In the genomic region with DNA sequence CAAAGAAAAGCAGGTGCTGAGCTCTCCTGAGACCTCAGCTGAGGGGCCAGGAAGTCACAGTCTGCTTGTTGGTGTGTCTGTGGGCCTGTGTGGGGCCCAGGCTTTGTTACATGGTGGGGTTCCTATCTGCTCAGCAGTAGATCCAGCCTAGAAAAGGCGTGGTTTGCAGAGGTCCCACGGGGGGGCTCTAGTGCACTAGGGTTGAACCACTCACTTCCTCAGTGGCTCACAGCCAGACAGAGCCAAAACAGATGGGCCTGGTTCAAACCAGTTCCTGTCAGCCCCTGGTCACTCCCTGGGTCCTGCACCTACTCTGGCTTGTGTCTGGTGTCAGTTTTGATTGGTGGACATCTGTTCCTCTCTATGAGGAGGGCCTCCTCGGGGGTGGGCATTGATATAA, we compare ENCODE assay signal across 8 mouse cellular contexts.
A peak's percentile ranks its signal among the peaks of the same experiment; 100 is the strongest.
DNase-seq lines count a peak whose midpoint lies in the region; ATAC-seq and TF ChIP-seq lines count a peak whose summit lies in the region.

No protein-coding gene starts in this region.

- no peak overlapping the region for H3K9ac ChIP-seq in forebrain, embryonic 12.5 days
- no peak overlapping the region for H3K9ac ChIP-seq in forebrain, postnatal 0 days
- H3K9ac ChIP-seq in CH12.LX (ENCODE audit: insufficient read depth, low read depth): no peak overlapping the region
- no peak overlapping the region for H3K9ac ChIP-seq in embryonic facial prominence, embryonic 13.5 days
- H3K9ac ChIP-seq in hindbrain, embryonic 12.5 days: no peak overlapping the region
- no peak overlapping the region for H3K9ac ChIP-seq in limb, embryonic 12.5 days (replicated peaks)
- no peak overlapping the region for H3K9ac ChIP-seq in neural tube, embryonic 13.5 days

- 34% methylated on average over 3 of the region's 3 CpGs for WGBS in forebrain, embryonic 12.5 days
- WGBS in forebrain, postnatal 0 days: 34% methylated on average over 3 of the region's 3 CpGs
- WGBS in embryonic facial prominence, embryonic 13.5 days: 21% methylated on average over 3 of the region's 3 CpGs
- 34% methylated on average over 3 of the region's 3 CpGs for WGBS in hindbrain, embryonic 12.5 days
- 4% methylated on average over 3 of the region's 3 CpGs for WGBS in limb, embryonic 12.5 days
- WGBS in neural tube, embryonic 13.5 days: 28% methylated on average over 3 of the region's 3 CpGs

- no peak overlapping the region for H3K4me2 ChIP-seq in forebrain, embryonic 12.5 days
- no peak overlapping the region for H3K4me2 ChIP-seq in forebrain, postnatal 0 days (ENCODE audit: low read depth)
- 0 out of 2 replicates have a peak overlapping the region, but pooled peaks have one; percentile 18 for H3K4me2 ChIP-seq in CH12.LX (ENCODE audit: insufficient read depth, low read depth, poor library complexity, severe bottlenecking)
- no peak overlapping the region for H3K4me2 ChIP-seq in embryonic facial prominence, embryonic 13.5 days
- no peak overlapping the region for H3K4me2 ChIP-seq in hindbrain, embryonic 12.5 days (replicated peaks)
- no peak overlapping the region for H3K4me2 ChIP-seq in limb, embryonic 12.5 days
- H3K4me2 ChIP-seq in neural tube, embryonic 13.5 days: no peak overlapping the region

- dilution Hi-C loops in CH12.LX (cut with MboI; ENCODE audit: extremely low pct_ligation_motif_present, extremely low pct_unique_long_range_greater_than_20kb, low sequenced_read_pairs): no loop called here

- peaks cover 48% of the 10 kb centered on the region for H3K27me3 ChIP-seq in forebrain, embryonic 12.5 days
- H3K27me3 ChIP-seq in forebrain, postnatal 0 days (ENCODE audit: insufficient read depth, low read length): peaks cover 4% of the 10 kb centered on the region; the same call in 1 of the 2 replicates
- H3K27me3 ChIP-seq in CH12.LX (replicated peaks): peaks cover 11% of the 10 kb centered on the region
- H3K27me3 ChIP-seq in embryonic facial prominence, embryonic 13.5 days: peaks cover 11% of the 10 kb centered on the region; the same call in 1 of the 2 replicates
- H3K27me3 ChIP-seq in hindbrain, embryonic 12.5 days: peaks cover 21% of the 10 kb centered on the region
- H3K27me3 ChIP-seq in limb, embryonic 12.5 days: peaks cover 28% of the 10 kb centered on the region
- peaks cover 29% of the 10 kb centered on the region for H3K27me3 ChIP-seq in neural tube, embryonic 13.5 days

- peaks cover 21% of the 10 kb centered on the region for H3K4me1 ChIP-seq in forebrain, embryonic 12.5 days
- H3K4me1 ChIP-seq in forebrain, postnatal 0 days (ENCODE audit: insufficient read depth): no peaks in the 10 kb centered on the region
- H3K4me1 ChIP-seq in CH12.LX (ENCODE audit: control insufficient read depth in 1 of 2, insufficient read depth in 2 of 2): peaks cover 29 to 57% of the 10 kb centered on the region in 2 experiments
- peaks cover 38% of the 10 kb centered on the region for H3K4me1 ChIP-seq in embryonic facial prominence, embryonic 13.5 days
- peaks cover 14% of the 10 kb centered on the region for H3K4me1 ChIP-seq in hindbrain, embryonic 12.5 days
- H3K4me1 ChIP-seq in limb, embryonic 12.5 days (replicated peaks): peaks cover 27% of the 10 kb centered on the region
- H3K4me1 ChIP-seq in neural tube, embryonic 13.5 days (replicated peaks): peaks cover 14% of the 10 kb centered on the region

- H3K27ac ChIP-seq in forebrain, embryonic 12.5 days: no peak overlapping the region
- no peak overlapping the region for H3K27ac ChIP-seq in forebrain, postnatal 0 days (ENCODE audit: low read depth, low read length)
- no peak overlapping the region for H3K27ac ChIP-seq in CH12.LX (ENCODE audit: insufficient read depth, low read depth)
- no peak overlapping the region; the same call in 1 of the 2 replicates for H3K27ac ChIP-seq in embryonic facial prominence, embryonic 13.5 days
- no peak overlapping the region for H3K27ac ChIP-seq in hindbrain, embryonic 12.5 days
- H3K27ac ChIP-seq in limb, embryonic 12.5 days: no peak overlapping the region
- no peak overlapping the region for H3K27ac ChIP-seq in neural tube, embryonic 13.5 days (replicated peaks)

- DNase-seq in forebrain, postnatal 0 days: no peak
- peak; percentile 96 for DNase-seq in CH12.LX (ENCODE audit: extremely low read depth)
- DNase-seq in thymus, postnatal 10 days (ENCODE audit: low spot score in 2 of 2): peak; percentile 89 to 94

- in situ Hi-C loops in CH12.LX (cut with MboI; ENCODE audit: low pct_ligation_motif_present, low pct_unique_long_range_greater_than_20kb, low sequenced_read_pairs): loop anchor here (25.0 kb wide), 1 partner anchor 233 kb away; no protein-coding TSS in a partner anchor

- ATAC-seq in forebrain, embryonic 12.5 days (ENCODE audit: low FRiP score): 0 out of 2 replicates have a peak, but pooled peaks have one; percentile 11
- no peak for ATAC-seq in forebrain, postnatal 0 days
- peak; percentile 52 for ATAC-seq in embryonic facial prominence, embryonic 13.5 days (ENCODE audit: insufficient number of reproducible peaks, insufficient read depth, low FRiP score, low TSS enrichment, low read depth)
- ATAC-seq in hindbrain, embryonic 12.5 days (ENCODE audit: low FRiP score): peak; percentile 43; the same call in 1 of the 2 replicates
- peak; percentile 48 for ATAC-seq in limb, embryonic 12.5 days (ENCODE audit: insufficient number of reproducible peaks, insufficient read depth, low FRiP score, low TSS enrichment, low read depth)
- ATAC-seq in neural tube, embryonic 13.5 days (ENCODE audit: low read depth): peak; percentile 68

- H3K4me3 ChIP-seq in forebrain, embryonic 12.5 days (replicated peaks): no peak overlapping the region
- H3K4me3 ChIP-seq in forebrain, postnatal 0 days (ENCODE audit: low read depth, low read length): no peak overlapping the region
- no peak overlapping the region for H3K4me3 ChIP-seq in CH12.LX (replicated peaks in 1 of 3; ENCODE audit: low read depth in 2 of 3, low read length in 2 of 3, poor library complexity in 1 of 3)
- no peak overlapping the region for H3K4me3 ChIP-seq in embryonic facial prominence, embryonic 13.5 days
- no peak overlapping the region for H3K4me3 ChIP-seq in hindbrain, embryonic 12.5 days
- no peak overlapping the region for H3K4me3 ChIP-seq in limb, embryonic 12.5 days (replicated peaks)
- no peak overlapping the region for H3K4me3 ChIP-seq in neural tube, embryonic 13.5 days

- no peaks in the 10 kb centered on the region for H3K79me2 ChIP-seq in CH12.LX (replicated peaks; ENCODE audit: control insufficient read depth, extremely low read depth, insufficient read depth, poor library complexity, severe bottlenecking)

- no peaks in the 10 kb centered on the region for H3K9me3 ChIP-seq in forebrain, embryonic 12.5 days
- no peaks in the 10 kb centered on the region for H3K9me3 ChIP-seq in forebrain, postnatal 0 days (ENCODE audit: low read length)
- H3K9me3 ChIP-seq in CH12.LX (replicated peaks; ENCODE audit: low read length): peaks cover 18% of the 10 kb centered on the region
- H3K9me3 ChIP-seq in embryonic facial prominence, embryonic 13.5 days: no peaks in the 10 kb centered on the region
- no peaks in the 10 kb centered on the region for H3K9me3 ChIP-seq in hindbrain, embryonic 12.5 days (replicated peaks)
- peaks cover 3% of the 10 kb centered on the region; the same call in 1 of the 2 replicates for H3K9me3 ChIP-seq in limb, embryonic 12.5 days
- no peaks in the 10 kb centered on the region for H3K9me3 ChIP-seq in neural tube, embryonic 13.5 days

- TF ChIP-seq POLR2A in CH12.LX (IDR thresholded peaks at IDR 0.05; ENCODE audit: low read depth, low read length): no peak

- peak; percentile 61; the same call in 1 of the 2 replicates for TF ChIP-seq EP300 in CH12.LX (IDR thresholded peaks at IDR 0.05; ENCODE audit: low read length)

- no peaks in the 10 kb centered on the region for H3K36me3 ChIP-seq in forebrain, embryonic 12.5 days (replicated peaks)
- H3K36me3 ChIP-seq in forebrain, postnatal 0 days (ENCODE audit: insufficient read depth): no peaks in the 10 kb centered on the region
- H3K36me3 ChIP-seq in CH12.LX (replicated peaks in 1 of 2; ENCODE audit: control insufficient read depth in 1 of 2, insufficient read depth in 1 of 2, low read length in 1 of 2): no peaks in the 10 kb centered on the region
- H3K36me3 ChIP-seq in embryonic facial prominence, embryonic 13.5 days: no peaks in the 10 kb centered on the region
- no peaks in the 10 kb centered on the region for H3K36me3 ChIP-seq in hindbrain, embryonic 12.5 days
- no peaks in the 10 kb centered on the region for H3K36me3 ChIP-seq in limb, embryonic 12.5 days
- H3K36me3 ChIP-seq in neural tube, embryonic 13.5 days: no peaks in the 10 kb centered on the region

- no peak for TF ChIP-seq CTCF in forebrain, postnatal 0 days (IDR thresholded peaks at IDR 0.05; ENCODE audit: low read depth)
- TF ChIP-seq CTCF in CH12.LX (conservative IDR thresholded peaks at IDR 0.05 in 1 of 2, IDR thresholded peaks at IDR 0.05 in 1 of 2; ENCODE audit: low read depth in 2 of 2, low read length in 2 of 2): peak in 1 of 2 experiments; percentile 61; a peak in 2 of 4 replicates

- TF ChIP-seq RAD21 in CH12.LX (IDR thresholded peaks at IDR 0.05; ENCODE audit: low read depth, low read length): peak; percentile 67

TF ChIP-seq in CH12.LX, 34 proteins besides CTCF, POLR2A, EP300 and RAD21:
- TF ChIP-seq ETS1 (conservative IDR thresholded peaks at IDR 0.05; ENCODE audit: low read depth, low read length) (peak; percentile 44), BHLHE40 (IDR thresholded peaks at IDR 0.05; ENCODE audit: low read depth, low read length) (peak; percentile 44; the same call in 1 of the 2 replicates), ZNF384 (IDR thresholded peaks at IDR 0.05; ENCODE audit: low read depth, low read length) (no peak), MXI1 (IDR thresholded peaks at IDR 0.05; ENCODE audit: low read depth, low read length) (no peak), GABPA (IDR thresholded peaks at IDR 0.05; ENCODE audit: insufficient replicate concordance, low read depth, low read length) (no peak), SMC3 (IDR thresholded peaks at IDR 0.05; ENCODE audit: low read depth, low read length) (peak; percentile 43), ZMIZ1 (IDR thresholded peaks at IDR 0.05; ENCODE audit: low read depth, low read length) (no peak), ELF1 (IDR thresholded peaks at IDR 0.05; ENCODE audit: low read depth, low read length) (peak; percentile 51), IRF4 (IDR thresholded peaks at IDR 0.05; ENCODE audit: low read depth, low read length) (peak; percentile 45), PAX5 (IDR thresholded peaks at IDR 0.05; ENCODE audit: low read length) (no peak), UBTF (IDR thresholded peaks at IDR 0.05; ENCODE audit: low read depth, low read length) (no peak), TCF12 (IDR thresholded peaks at IDR 0.05; ENCODE audit: low read depth, low read length) (peak; percentile 40; the same call in 1 of the 2 replicates), RCOR1 (conservative IDR thresholded peaks at IDR 0.05; ENCODE audit: low read depth, low read length) (no peak)
TF ChIP-seq in CH12.LX: peak in this region for 6.
